Mouse (Mus musculus): Measurements from ENCODE around the gene Gmeb1. TPM values are rescaled to one million over a fixed set of nuclear protein-coding genes. Genes with fewer than 3 reads are reported as not detected.

Gmeb1 gene
- polyA plus RNA-seq, 1 experiment from 2014 or later, result 17.0 TPM

GRCm38 (mm10) chr4:132275949-132276348 is 14.5 kb upstream of the Gmeb1 start:
- no peak for ATAC-seq
- Histone ChIP-seq H3K9ac (replicated peaks; ENCODE audit: low read depth) (no peak overlapping the region), H3K27me3 (replicated peaks; ENCODE audit: insufficient read depth, low read length) (no peaks in the 10 kb centered on the region), H3K36me3 (ENCODE audit: insufficient read depth, low read length) (no peaks in the 10 kb centered on the region), H3K4me2 (replicated peaks; ENCODE audit: low read depth, low read length) (no peak overlapping the region), H3K27ac (ENCODE audit: low read length) (no peak overlapping the region), H3K4me3 (ENCODE audit: low read depth, low read length) (no peak overlapping the region), H3K4me1 (ENCODE audit: insufficient read depth, low read depth, low read length) (no peaks in the 10 kb centered on the region), H3K9me3 (ENCODE audit: low read length) (no peaks in the 10 kb centered on the region)
- TF ChIP-seq EP300 (IDR thresholded peaks at IDR 0.05) (no peak), CTCF (IDR thresholded peaks at IDR 0.05) (no peak)
- no peak for DNase-seq (ENCODE audit: low spot score)
- WGBS, result 61% methylated on average over 3 of the region's 3 CpGs

DNA sequence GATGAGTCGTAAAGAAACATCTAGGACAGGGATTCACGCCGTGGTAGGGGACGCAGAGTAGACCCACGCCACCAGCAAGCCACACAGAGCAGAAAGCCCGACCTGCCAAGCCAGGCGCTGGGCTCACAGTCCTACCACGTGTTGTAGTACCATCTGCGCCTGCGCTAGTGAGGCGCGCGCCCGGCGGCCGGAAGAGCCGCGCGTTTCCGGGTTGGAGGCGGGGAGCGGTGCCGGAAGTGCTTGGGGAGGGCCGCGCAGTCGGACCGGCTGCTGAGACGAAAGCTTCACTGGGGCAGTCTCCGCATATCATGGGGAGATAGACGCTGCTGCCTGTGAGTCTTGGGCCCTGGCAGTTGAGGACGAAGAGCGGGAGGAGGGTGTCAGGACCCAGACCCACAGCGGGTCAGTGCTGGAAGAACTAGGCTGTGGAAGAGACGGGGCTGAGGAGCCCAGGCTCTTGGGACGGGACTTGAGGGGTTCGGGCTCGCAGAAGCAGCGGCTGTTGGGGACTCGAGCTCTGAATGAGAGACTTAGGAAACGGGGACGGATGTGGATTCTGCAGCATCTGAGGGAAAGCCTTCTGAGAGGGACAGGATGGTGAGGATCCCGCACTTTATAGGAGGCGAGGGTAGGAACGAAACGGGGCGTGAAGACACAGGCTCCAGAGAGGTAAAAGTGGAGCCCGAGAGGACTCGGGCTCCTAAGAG is 12.9 kb upstream of the Gmeb1 start, which contains the start of gene Taf12:
Gene Taf12 (plus strand): TSS at position 220 of the 707 bp plus-strand sequence.
- H3K4me3 ChIP-seq (ENCODE audit: low read depth, low read length), result peak within 1 kb of the TSS; percentile 88
- WGBS, result under 1% methylated on average over 43 of the region's 48 CpGs
- H3K9me3 ChIP-seq (ENCODE audit: low read length), result no peaks in the 10 kb centered on the region
- H3K4me2 ChIP-seq (replicated peaks; ENCODE audit: low read depth, low read length), result peak within 1 kb of the TSS; percentile 89
- peak within 1 kb of the TSS; percentile 92 for H3K27ac ChIP-seq (ENCODE audit: low read length)
- TF ChIP-seq EP300 (IDR thresholded peaks at IDR 0.05) (no peak), CTCF (IDR thresholded peaks at IDR 0.05) (no peak)
- no peaks in the 10 kb centered on the region for H3K27me3 ChIP-seq (replicated peaks; ENCODE audit: insufficient read depth, low read length)
- DNase-seq (ENCODE audit: low spot score) (peak; percentile 97), ATAC-seq (peak; percentile 94)
- peak within 1 kb of the TSS; percentile 89 for H3K9ac ChIP-seq (replicated peaks; ENCODE audit: low read depth)
- no peaks in the 10 kb centered on the region for H3K36me3 ChIP-seq (ENCODE audit: insufficient read depth, low read length)
- H3K4me1 ChIP-seq (ENCODE audit: insufficient read depth, low read depth, low read length), result no peaks in the 10 kb centered on the region

- Histone ChIP-seq H3K9ac (replicated peaks; ENCODE audit: low read depth) (0 out of 2 replicates have a peak overlapping the region, but pooled peaks have one; percentile 89), H3K4me1 (ENCODE audit: insufficient read depth, low read depth, low read length) (no peaks in the 10 kb centered on the region), H3K4me3 (ENCODE audit: low read depth, low read length) (no peak overlapping the region), H3K36me3 (ENCODE audit: insufficient read depth, low read length) (no peaks in the 10 kb centered on the region), H3K9me3 (ENCODE audit: low read length) (no peaks in the 10 kb centered on the region), H3K4me2 (replicated peaks; ENCODE audit: low read depth, low read length) (no peak overlapping the region), H3K27ac (ENCODE audit: low read length) (no peak overlapping the region), H3K27me3 (replicated peaks; ENCODE audit: insufficient read depth, low read length) (no peaks in the 10 kb centered on the region)
- DNase-seq (ENCODE audit: low spot score) (no peak), ATAC-seq (no peak)
- WGBS, result 40% methylated on average over 2 of the region's 2 CpGs
- TF ChIP-seq CTCF (IDR thresholded peaks at IDR 0.05), result no peak
- no peak for TF ChIP-seq EP300 (IDR thresholded peaks at IDR 0.05)
Measured at GRCm38 (mm10) chr4:132273166-132273565, 11.8 kb upstream of the Gmeb1 start.

GRCm38 (mm10) chr4:132269740-132270560 is 8.5 kb upstream of the Gmeb1 start:
- H3K9me3 ChIP-seq (ENCODE audit: low read length), result no peaks in the 10 kb centered on the region
- peak overlapping the region; percentile 32 for H3K4me3 ChIP-seq (ENCODE audit: low read depth, low read length)
- peak overlapping the region; percentile 51 for H3K4me2 ChIP-seq (replicated peaks; ENCODE audit: low read depth, low read length)
- no peaks in the 10 kb centered on the region for H3K4me1 ChIP-seq (ENCODE audit: insufficient read depth, low read depth, low read length)
- peak; percentile 73 for ATAC-seq
- under 1% methylated on average over 35 of the region's 35 CpGs for WGBS
- TF ChIP-seq EP300 (IDR thresholded peaks at IDR 0.05) (peak; percentile 87), CTCF (IDR thresholded peaks at IDR 0.05) (peak; percentile 74)
- H3K27me3 ChIP-seq (replicated peaks; ENCODE audit: insufficient read depth, low read length), result no peaks in the 10 kb centered on the region
- H3K27ac ChIP-seq (ENCODE audit: low read length), result peak overlapping the region; percentile 93
- H3K9ac ChIP-seq (replicated peaks; ENCODE audit: low read depth), result peak overlapping the region; percentile 60
- H3K36me3 ChIP-seq (ENCODE audit: insufficient read depth, low read length), result no peaks in the 10 kb centered on the region
- DNase-seq (ENCODE audit: low spot score), result peak; percentile 95

DNA sequence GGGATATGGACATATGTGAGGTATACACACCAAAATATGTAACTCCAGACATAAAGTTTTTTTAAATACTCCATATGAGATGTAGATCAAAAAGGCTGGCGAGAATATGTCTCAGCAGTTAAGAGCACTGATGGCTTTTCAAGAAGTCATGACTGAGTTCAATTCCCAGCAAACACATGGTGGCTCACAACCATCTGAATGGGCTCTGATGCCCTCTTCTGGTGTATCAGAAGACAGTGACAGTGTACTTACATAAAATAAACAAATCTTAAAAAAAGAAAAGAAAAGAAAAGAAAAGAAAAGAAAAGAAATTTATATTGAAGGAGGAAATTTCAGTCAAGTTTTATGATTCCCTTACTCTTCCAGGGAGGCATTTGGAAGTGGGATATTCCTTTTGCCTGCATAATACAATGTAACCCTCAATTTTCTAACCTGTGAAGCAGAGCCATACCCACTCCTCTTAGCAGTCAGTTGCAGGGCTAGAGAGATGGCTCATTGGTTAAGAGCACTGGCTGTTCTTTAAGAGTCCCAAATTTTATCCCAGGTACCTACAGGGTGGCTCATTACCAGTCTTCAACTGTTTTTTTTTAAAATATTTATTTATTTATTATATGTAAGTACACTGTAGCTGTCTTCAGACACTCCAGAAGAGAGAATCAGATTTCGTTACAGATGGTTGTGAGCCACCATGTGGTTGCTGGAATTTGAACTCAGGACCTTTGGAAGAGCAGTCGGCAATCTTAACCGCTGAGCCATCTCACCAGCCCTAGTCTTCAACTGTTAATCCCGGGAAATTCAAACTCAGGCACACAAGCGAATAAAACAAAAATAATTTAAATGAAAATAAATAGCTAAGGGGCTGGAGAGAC is 7.7 kb upstream of the Gmeb1 start:
- ATAC-seq (no peak), DNase-seq (ENCODE audit: low spot score) (peak; percentile 70)
- whole genome bisulfite sequencing, result 6% methylated on average over 6 of the region's 6 CpGs
- H3K9me3 ChIP-seq (ENCODE audit: low read length), result no peaks in the 10 kb centered on the region
- H3K36me3 ChIP-seq (ENCODE audit: insufficient read depth, low read length), result no peaks in the 10 kb centered on the region
- H3K9ac ChIP-seq (replicated peaks; ENCODE audit: low read depth), result 0 out of 2 replicates have a peak overlapping the region, but pooled peaks have one; percentile 30
- H3K4me3 ChIP-seq (ENCODE audit: low read depth, low read length), result 0 out of 2 replicates have a peak overlapping the region, but pooled peaks have one; percentile 32
- peak overlapping the region; percentile 51 for H3K4me2 ChIP-seq (replicated peaks; ENCODE audit: low read depth, low read length)
- H3K4me1 ChIP-seq (ENCODE audit: insufficient read depth, low read depth, low read length), result no peaks in the 10 kb centered on the region
- H3K27me3 ChIP-seq (replicated peaks; ENCODE audit: insufficient read depth, low read length), result no peaks in the 10 kb centered on the region
- TF ChIP-seq CTCF (IDR thresholded peaks at IDR 0.05) (peak; percentile 61), EP300 (IDR thresholded peaks at IDR 0.05) (no peak)
- H3K27ac ChIP-seq (ENCODE audit: low read length), result peak overlapping the region; percentile 6; the same call in 1 of the 2 replicates
